Mouse (Mus musculus): ENCODE data around the gene Fam169a.
"Not testable (repeated sequence)": the region's sequence is repeated elsewhere in the genome, so short reads cannot be mapped to it uniquely, and the experiment has no call there.

Fam169a gene

DNA sequence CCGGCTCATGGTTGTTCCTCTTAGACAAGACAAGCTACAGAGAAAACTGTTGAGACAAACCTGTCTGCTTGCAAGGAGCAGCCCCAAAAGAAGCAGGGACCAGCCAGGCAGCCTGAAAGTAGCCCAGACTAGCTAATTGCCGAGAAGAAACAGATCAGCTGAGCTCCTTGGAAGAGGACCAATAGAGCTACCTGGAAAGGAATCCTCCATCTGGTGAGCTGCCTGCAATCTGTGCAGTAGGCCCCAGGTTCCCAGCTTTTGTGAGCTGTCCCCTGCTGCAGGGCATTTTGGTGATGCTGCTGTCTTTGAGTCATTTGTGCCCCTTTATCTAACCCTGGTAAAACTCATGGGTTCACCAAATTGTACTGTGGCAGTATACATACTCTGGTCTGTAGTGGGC lies 13.1 kb downstream of the Fam169a start:
- no peak for DNase-seq (ENCODE audit: low read depth)

DNA sequence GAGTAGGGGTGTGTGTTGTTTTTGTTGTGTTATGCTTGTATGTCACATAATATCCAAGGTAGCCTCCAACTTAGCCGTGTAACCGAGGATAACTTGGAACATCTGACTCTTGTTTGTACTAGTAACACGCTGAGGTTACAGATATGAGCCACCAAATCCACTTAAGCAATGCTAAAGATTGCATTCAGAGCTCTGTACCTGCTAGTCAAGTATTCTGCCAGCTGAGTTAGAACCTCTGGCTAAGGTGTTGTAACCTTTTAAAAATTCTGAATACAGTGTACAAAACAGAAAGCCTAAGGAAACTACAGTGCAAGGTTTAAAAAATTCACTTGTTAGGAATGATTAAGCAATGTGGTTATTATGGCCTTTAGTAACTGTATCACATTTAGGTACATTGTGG lies 13.5 kb downstream of the Fam169a start:
- no peak for DNase-seq (ENCODE audit: low read depth)

DNA sequence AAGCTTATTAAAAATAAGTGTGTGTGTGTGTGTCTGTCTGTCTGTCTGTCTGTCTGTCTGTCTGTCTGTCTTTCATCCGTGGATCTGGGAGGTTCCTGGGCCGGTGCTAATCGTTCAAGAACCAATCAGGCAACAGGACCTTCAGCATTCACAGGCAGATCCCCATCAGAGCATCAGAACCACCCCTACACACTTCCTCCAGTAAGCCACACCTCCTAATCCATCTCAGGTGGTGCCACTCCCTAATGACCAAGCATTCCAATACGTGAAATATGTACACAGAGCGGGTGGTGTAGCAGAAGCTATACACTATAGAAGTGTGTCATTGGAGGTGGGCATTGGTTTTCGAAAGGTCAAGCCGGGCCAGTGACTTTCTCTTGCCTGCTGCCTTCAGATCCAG lies 15.3 kb downstream of the Fam169a start:
- no peak for DNase-seq (ENCODE audit: low read depth)

DNA sequence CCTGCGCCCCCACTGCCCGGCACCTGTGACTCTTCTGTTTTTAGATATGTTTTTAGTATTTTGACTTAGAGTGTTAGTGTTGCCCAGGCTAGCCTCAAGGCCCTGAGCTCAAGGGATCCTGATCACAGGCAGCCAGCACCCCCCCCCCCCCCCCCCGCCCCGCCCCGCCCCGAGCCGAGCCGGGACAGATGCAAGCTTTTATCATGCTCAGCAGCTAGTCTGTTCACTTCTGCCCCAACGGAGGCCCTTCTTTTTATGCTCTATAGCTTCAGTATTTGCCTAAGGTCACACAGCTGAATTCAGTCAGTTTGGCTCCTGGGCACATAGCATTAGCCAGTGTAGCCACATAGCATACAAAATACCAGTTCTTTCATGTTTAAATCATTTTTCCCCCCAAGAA lies 19.2 kb downstream of the Fam169a start:
- DNase-seq (ENCODE audit: low read depth) = no peak

DNA sequence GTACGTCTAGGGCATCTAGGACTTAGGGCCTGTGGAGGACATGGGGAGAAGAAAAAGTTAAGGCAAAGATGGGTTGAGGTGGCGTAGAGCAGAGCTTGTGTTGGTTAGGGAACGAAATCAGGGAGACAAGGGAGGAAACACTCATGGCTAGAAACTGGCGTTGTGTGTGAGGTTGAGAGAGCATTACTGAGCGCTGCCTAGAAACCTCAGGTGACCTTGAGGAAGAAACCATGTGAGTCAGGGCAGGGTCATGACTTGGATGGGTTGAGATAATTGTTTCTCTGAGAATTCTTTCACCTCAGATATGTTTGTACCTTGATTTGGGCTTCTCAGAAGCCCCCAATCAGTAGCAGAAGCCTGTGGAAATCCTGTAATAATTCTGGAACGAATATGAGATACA lies 20.3 kb downstream of the Fam169a start:
- no peak for DNase-seq (ENCODE audit: low read depth)

DNA sequence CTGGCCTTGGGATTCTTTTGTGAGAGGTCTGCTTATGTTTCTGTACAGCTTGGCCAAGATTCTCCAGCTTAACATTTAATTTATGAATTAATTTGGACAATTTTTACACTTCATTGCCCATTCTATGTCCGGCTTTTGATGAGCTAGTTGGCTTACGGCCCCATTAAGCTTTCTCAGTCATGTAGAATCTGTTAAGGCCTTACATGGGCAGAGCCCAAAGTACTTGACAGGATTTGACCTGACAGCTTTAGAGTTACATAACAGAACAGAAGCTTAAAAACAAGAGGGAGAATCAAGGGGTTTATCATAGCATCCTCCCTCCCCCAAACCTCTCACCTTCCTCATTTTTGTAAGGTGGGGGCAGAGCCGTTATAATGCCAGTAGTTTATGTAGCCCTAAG lies 21.1 kb downstream of the Fam169a start:
- DNase-seq (ENCODE audit: low read depth) = no peak

DNA sequence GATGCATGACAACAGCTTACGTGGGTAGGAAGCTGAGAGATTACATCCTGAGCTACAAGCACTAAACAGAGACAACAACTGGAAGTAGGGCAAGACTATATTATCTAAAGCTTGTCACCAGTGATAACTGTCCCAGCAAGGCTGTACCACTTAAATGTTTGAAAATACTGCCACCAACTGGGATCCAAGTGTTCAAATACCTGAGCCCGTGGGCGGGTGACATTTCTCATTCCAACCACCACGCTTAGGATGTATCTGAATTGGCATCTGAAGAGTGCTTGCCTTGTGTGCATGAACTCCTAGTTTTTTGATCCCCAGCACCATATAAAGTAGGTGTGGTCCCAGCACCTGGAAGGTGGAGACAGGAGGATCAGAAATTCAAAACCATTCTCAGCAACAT lies 28.6 kb downstream of the Fam169a start:
- no peak for DNase-seq (ENCODE audit: low read depth)

DNA sequence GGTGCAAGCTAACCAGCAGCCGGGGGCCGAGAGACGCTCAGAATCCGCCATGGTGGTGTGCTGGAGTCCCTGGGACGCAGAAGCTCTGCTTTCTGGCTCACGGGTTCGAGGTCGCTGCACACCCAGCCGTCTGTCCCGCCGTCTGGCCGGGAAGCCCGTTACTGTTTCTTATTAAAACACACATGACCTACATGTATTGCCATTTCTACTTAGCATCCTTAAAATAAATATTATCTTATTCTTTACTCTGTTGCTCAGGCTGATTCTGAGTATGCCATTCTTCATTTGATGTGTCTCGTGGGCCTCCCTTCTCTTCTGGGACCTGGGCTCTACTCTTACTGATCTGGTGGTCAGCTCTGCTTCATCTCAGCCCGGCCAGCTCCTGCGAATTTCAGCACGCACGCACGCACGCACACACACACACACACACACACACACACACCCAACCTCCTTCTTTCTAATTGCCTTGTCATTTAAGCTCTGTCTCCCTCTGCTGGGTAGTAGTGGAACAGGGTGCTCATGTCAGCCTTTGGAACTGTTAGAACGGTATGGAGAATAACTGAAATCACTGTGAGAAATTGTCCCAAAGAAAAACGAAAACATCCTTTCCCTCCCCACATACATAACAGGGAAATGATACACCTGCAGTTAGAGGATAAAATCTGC lies 32.2 kb downstream of the Fam169a start, which contains the start of gene Gm6169:
Gene Gm6169, minus strand, starts transcription at position 51 of the 666 bp plus-strand sequence.
- DNase-seq (ENCODE audit: low read depth) = peak; percentile 81

DNA sequence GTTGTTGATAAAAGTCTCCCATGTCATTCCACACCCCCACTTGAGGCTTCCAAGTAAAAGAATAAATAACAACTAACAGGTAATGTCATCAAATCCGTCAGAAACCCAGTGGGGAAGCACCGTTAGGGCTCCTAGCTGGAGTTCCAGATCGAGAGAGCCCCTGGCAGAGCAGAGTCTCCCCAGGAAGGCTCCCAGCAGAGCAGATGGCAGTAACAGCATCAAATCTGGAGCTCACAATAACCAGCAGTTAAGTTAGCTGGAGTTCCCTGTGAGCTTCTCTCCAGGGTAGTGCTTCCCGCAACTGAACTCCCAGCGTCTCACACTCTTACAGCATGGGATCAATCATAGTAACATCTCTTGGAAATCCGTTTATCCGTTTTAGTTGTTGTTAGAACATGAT lies 37.9 kb downstream of the Fam169a start:
- no peak for DNase-seq (ENCODE audit: low read depth)

DNA sequence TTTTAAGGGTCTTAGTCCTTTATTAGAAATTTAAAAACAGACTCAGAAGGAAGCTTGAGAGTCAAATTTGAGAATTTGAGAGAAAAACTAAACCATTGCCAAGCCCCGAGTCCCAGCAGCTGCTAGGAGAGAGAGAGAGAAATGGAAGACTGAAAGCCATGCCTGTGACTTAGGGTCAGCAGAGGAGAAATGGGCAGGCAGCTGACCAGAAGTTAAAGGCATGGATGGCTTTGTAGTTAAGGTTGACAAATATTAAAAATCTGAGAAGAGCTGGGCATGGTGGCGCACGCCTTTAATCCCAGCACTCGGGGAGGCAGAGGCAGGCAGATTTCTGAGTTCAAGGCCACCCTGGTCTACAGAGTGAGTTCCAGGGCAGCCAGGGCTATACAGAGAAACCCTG lies 40.6 kb downstream of the Fam169a start:
- not testable (repeated sequence) for DNase-seq (ENCODE audit: low read depth)

DNA sequence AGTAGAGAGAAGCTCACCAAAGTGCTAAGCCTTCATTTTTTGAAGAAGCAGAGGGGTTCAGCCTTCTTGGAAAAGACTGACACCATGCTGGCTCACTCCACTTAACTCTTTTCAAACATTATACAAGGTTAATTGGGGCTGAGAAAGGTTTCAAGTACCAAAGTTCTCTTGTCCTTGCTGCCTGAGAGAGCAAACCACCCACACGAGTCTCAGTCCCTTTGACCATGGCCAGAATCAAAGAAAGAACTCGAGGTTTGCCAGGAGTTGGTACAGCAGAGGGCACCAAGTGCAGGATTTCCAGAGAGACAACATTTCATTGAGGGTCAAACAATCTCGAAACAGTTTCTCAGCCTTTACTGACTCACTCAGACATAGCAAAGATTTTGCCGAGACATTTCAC lies 42.0 kb downstream of the Fam169a start:
- DNase-seq (ENCODE audit: low read depth) = no peak

DNA sequence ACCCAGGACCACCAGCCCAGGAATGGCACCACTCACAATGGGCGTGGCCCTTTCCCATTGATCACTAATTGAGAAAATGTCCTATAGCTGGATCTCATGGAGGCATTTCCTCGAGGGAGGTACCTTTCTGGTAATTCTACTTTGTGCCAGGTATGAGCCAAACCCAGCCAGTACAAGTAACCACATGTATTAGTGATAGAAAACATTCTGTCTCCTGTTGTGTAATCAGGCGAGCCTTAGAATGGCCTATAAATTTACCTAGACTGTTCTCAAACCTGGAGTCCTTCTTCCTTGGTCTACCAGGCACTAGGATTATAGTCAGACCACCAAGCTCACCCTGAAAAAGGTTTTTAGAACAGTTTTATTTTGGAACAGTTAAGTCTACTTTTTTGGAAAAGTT lies 54.3 kb downstream of the Fam169a start:
- DNase-seq (ENCODE audit: low read depth) = no peak

DNA sequence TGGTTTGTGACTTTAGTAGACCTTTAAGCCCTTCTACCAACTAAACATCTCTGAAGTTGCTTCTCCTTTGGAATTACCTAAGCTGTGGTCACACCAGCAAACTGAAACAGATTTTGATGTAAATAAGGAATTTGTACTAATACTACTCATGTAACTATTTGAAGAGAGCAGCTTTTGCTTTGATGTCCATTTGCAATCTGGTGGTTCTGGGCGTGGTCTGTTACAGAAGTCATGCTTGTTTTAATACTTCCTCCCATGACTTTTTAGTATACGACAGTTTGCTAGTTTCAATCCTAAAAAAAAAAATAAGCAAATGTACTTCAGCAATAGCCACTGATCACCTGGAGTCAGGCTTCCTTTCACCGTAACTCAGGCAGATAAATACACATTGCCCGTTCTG lies 62.6 kb downstream of the Fam169a start:
- DNase-seq (ENCODE audit: low read depth) = not testable (repeated sequence)

DNA sequence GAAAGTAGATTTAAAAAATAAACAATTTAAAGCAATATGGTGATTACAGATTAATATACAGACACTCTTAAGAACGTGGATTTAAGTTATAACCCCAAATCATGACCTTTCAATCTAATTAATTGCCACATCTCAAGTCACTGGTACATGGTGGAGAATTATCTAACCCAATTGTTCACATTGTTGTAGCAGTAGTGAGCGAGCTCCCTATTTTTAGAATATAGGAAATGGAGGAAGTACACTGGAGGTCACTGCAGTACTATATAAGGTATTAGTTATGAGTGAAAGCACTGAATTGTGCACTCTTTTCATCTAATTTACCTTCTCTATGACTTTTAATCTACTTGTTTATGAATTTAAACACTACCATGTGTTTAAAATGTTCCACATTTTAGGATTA lies 63.3 kb downstream of the Fam169a start:
- DNase-seq (ENCODE audit: low read depth) = not testable (repeated sequence)

DNA sequence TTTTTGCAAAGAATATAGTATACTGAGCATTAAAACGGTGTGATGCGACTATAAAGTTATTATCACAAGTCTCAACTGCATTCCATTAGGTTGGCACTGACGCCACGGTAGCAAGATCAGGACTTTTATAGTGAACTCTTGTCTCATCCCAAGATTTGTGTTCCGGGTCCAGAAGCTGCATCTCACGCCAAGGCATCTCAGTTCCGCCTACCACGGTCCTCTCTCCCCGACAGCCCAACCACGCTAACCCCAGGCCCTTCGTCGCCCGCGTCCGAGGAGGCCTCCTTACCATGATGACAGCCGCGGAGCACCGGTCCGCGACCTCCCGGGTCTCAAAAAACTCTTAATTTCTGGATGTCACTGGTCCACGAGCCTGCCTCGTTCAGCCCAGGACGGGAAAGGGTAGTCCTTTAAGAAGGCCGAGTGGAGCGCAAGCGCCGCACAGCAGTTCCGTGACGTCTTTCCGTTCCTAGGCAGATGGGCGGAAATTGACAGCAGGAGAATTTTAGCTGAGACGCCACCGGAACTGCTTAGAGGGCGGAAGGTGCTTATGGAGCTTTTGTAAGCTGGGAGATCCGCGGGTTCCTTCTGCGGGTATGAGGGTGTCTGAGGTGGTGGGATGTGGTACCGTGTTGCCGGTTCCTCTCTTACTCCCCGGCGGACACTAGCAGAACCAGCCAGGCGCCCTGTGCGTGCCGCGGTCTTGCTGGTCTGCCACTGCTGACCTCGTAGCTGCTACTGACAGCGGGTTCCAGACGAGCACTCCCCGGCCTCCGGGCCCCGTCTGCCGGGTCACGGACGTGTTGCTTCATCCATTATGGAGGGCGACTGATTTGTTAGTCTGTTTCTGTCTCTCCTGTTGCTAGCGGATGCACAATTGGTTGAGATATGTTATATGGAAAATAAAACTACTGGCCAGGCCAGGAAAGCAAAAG lies 70.6 kb downstream of the Fam169a start, which contains the start of the genes Gfm2 and Nsa2:
Gene Gfm2, plus strand, starts transcription at position 472 of the 935 bp plus-strand sequence.
Gene Nsa2, minus strand, starts transcription at position 472 of the 935 bp plus-strand sequence.
- DNase-seq (ENCODE audit: low read depth) = peak; percentile 93

DNA sequence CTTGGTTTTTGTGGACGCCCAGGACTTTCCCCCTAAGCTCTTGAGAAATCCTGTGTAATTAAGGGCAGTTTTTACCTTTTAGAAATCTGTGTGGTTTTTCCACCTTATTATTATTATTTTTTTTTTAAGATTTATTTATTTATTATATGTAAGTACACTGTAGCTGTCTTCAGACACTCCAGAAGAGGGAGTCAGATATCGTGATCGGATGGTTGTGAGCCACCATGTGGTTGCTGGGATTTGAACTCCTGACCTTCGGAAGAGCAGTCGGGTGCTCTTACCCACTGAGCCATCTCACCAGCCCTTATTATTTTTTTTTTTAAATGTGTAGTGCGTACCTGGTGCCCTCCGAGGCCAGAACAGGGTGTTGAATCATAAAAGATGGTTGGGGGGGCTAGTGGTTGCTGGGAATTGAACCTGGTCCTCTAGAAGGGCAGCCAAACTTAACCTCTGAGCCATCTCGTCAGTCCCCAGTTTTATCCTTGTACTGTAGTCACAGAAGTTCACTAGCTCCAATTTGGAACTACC lies 71.4 kb downstream of the Fam169a start:
- DNase-seq (ENCODE audit: low read depth) = not testable (repeated sequence)

DNA sequence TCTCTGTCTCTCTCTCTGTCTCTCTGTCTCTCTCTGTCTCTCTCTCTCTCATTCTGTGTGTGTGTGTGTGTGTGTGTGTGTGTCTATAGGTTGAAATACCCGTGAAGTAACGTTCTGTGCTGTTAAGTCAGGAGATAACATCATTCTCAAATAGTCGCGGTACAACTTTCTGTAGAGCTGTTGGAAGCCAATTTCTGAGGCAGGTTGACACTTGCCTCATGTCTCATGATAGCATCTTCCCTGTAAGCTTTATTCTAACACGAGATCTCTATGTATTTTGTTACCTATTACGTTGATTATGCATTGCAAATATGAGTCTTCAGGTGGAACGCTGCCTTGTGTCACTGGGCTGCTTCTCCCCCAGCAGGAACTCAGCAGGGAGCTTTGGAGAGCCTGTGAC lies 75.2 kb downstream of the Fam169a start:
- DNase-seq (ENCODE audit: low read depth) = no peak

DNA sequence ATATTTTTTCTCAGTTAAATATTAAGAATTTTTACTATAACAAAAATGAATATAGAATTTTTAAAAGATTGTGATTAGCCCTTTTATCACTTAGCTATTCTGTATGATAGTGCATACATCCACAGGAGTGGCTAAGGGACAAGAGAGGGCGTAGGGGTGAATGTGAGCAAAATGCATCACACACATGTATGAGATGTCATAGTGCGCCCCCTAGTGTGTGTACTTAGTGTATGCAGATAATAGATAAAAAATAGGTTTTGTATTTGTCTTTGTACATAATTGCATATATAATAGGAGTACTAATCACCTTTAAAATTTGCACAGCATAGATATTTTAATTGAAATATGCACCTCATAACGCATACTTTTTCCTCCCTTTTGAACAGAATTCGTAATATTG lies 78.7 kb downstream of the Fam169a start:
- DNase-seq (ENCODE audit: low read depth) = peak; percentile 70

DNA sequence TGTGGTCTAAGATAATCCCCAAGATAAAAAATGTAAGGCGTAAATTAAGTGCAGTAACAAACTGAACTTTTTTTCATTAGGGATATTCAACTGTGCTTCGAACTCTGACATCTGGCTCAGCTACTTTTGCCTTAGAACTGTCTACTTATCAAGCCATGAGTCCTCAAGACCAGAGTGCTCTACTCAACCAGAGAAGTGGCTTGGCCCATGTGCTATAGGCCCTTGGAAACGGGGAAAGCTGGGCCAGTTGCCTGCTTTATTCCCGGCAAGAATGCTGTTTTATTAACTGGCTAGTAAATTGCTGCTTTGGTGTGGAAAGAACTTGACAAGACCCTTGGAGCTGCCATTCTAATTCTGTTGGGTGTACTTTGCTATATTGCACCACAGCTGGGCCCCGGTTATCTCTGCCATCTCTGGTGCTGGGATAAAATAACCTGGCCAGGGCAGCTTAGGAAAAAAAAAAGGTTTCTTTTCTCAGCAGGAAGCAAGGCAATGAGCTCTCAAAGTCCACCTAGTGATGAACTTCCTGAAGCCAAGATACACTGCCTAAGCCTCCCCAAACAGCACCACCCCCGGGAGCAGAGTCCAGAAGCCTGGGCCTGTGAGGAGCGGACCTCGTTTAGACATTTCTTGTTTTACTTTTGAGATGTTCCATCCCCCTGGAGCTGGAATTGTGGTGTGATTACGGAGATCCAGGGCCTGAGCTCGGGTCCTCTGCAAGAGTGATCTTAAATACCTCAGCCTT lies 108.6 kb downstream of the Fam169a start:
- DNase-seq (ENCODE audit: low read depth) = no peak

DNA sequence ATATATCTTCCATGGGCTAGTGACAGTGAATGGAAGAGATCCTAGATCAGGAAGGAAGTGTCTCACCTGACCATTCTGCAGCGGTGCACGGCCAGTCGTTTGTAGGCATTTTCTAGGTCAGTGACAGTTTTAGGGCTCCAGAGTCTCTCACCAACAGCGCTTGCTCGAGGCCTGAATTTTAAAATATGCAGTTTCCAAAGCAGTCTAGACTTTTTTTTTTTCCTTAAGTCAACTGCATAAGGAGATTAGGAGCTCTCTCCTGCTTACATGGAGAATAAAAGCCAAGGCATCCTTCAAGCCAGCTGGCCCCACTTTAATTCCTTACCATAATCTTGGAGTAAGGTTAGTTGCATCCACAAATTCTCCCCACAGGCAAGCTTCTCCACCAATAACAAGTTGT lies 109.6 kb downstream of the Fam169a start:
- no peak for DNase-seq (ENCODE audit: low read depth)

DNA sequence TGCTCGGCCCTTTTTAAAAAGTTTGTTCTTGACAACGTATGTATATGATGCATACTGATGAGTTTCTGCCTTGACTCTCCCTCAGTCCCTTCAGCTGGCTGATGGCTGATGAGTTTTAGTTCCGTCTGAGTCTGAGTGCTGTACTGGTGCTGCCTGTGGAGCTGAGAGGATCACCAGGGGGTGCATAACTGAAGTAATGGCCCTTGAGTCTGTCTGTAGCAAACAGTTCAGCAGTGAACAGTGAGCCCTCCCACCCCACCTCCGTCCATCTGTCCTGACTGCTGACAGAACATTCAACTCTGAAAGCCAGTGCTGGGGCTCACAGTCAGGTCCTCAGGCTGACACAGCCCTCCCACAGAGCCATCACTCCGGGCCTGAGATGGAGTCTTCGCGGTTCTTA lies 111.9 kb downstream of the Fam169a start:
- no peak for DNase-seq (ENCODE audit: low read depth)
